Mouse (Mus musculus) MEL (cell line): Measurements from ENCODE around the gene Iqcf5.

Experiments used
- POLR2AphosphoS5 ChIP-seq: IDR thresholded peaks from 2 replicates; pipeline ENCODE4 v1.6.1; 2012; ENCODE audit warnings: low read depth, borderline replicate concordance, mild to moderate bottlenecking, inconsistent platforms, low read length, moderate library complexity, mixed read lengths
- USF1 ChIP-seq: IDR thresholded peaks from 2 replicates; pipeline ENCODE4 v1.6.1; 2014; ENCODE audit warnings: low read depth, mild to moderate bottlenecking, inconsistent platforms, low read length, improper control_type of control experiment, moderate library complexity

DNA sequence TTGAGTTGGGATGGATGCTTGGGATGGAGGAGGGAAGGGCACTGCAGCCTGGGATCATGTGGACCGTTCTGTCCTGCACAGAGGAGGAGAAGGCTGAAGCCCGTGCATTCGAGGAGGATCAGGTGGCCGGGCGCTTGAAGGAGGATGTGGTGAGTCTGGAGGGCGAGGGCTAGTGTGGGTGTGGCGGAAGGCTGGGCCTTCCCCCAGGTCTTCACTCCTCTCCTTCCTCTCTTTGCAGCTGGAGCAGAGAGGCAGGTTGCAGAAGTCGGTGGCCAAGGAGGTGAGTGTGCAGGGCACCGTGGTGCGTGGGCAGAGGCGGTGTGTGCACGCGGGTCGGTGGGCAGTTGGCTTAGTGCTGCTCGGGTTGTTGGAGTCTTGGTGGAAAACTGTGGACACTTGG lies 33.3 kb upstream of the Iqcf5 start:
- TF ChIP-seq POLR2AphosphoS5 (no peak), USF1 (no peak)
